Mouse (Mus musculus): Measurements from ENCODE around the gene Gsc2. TPM values are rescaled to one million over a fixed set of nuclear protein-coding genes. Genes with fewer than 3 reads are reported as not detected.

Gene Gsc2
- polyA plus RNA-seq, 1 experiment from 2014 or later = not detected

- Histone ChIP-seq H3K36me3 (peaks cover 2% of the 10 kb centered on the region; the same call in 1 of the 2 replicates), H3K9me3 (no peaks in the 10 kb centered on the region), H3K27ac (replicated peaks) (0 out of 2 replicates have a peak overlapping the region, but pooled peaks have one; percentile 98), H3K4me1 (peaks cover 30% of the 10 kb centered on the region), H3K4me3 (peak overlapping the region; percentile 95), H3K9ac (peak overlapping the region; percentile 98), H3K27me3 (replicated peaks) (no peaks in the 10 kb centered on the region), H3K4me2 (peak overlapping the region; percentile 89)
- 80% methylated on average over 6 of the region's 6 CpGs for WGBS
- ATAC-seq (ENCODE audit: extremely low read depth, insufficient number of reproducible peaks, low FRiP score, low TSS enrichment) = no peak
Observed at GRCm38 (mm10) chr16:17889689-17890341, 25.0 kb downstream of the Gsc2 start.

- H3K9ac ChIP-seq = no peak overlapping the region
- H3K9me3 ChIP-seq = no peaks in the 10 kb centered on the region
- no peak overlapping the region for H3K4me2 ChIP-seq
- H3K4me3 ChIP-seq = no peak overlapping the region
- H3K27me3 ChIP-seq (replicated peaks) = no peaks in the 10 kb centered on the region
- H3K4me1 ChIP-seq = peaks cover 40% of the 10 kb centered on the region
- ATAC-seq (ENCODE audit: extremely low read depth, insufficient number of reproducible peaks, low FRiP score, low TSS enrichment) = no peak
- H3K36me3 ChIP-seq = peaks cover 19% of the 10 kb centered on the region; the same call in 1 of the 2 replicates
- H3K27ac ChIP-seq (replicated peaks) = no peak overlapping the region
- WGBS = 56% methylated on average over 6 of the region's 6 CpGs
Observed at GRCm38 (mm10) chr16:17884116-17884515, 30.7 kb downstream of the Gsc2 start.

- no peak overlapping the region for H3K4me2 ChIP-seq
- H3K9ac ChIP-seq = no peak overlapping the region
- H3K4me1 ChIP-seq = peaks cover 46% of the 10 kb centered on the region
- H3K27ac ChIP-seq (replicated peaks) = no peak overlapping the region
- no peak for ATAC-seq (ENCODE audit: extremely low read depth, insufficient number of reproducible peaks, low FRiP score, low TSS enrichment)
- peaks cover 19% of the 10 kb centered on the region for H3K36me3 ChIP-seq
- H3K4me3 ChIP-seq = no peak overlapping the region
- H3K27me3 ChIP-seq (replicated peaks) = no peaks in the 10 kb centered on the region
- no peaks in the 10 kb centered on the region for H3K9me3 ChIP-seq
Observed at GRCm38 (mm10) chr16:17882196-17882595, 32.7 kb downstream of the Gsc2 start.

- Histone ChIP-seq H3K9ac (no peak overlapping the region), H3K27ac (replicated peaks) (no peak overlapping the region), H3K4me2 (no peak overlapping the region), H3K4me1 (peaks cover 53% of the 10 kb centered on the region), H3K36me3 (peaks cover 17% of the 10 kb centered on the region), H3K4me3 (no peak overlapping the region), H3K9me3 (no peaks in the 10 kb centered on the region), H3K27me3 (replicated peaks) (no peaks in the 10 kb centered on the region)
- ATAC-seq (ENCODE audit: extremely low read depth, insufficient number of reproducible peaks, low FRiP score, low TSS enrichment) = no peak
- WGBS = 81% methylated on average over 4 of the region's 4 CpGs
Observed at GRCm38 (mm10) chr16:17879571-17879970, 35.3 kb downstream of the Gsc2 start.

GRCm38 (mm10) chr16:17876096-17876495 is 38.8 kb downstream of the Gsc2 start:
- H3K27ac ChIP-seq (replicated peaks) = no peak overlapping the region
- H3K4me3 ChIP-seq = no peak overlapping the region
- H3K9ac ChIP-seq = no peak overlapping the region
- WGBS = 90% methylated on average over 1 of the region's 1 CpGs
- no peaks in the 10 kb centered on the region for H3K27me3 ChIP-seq (replicated peaks)
- H3K4me1 ChIP-seq = peaks cover 63% of the 10 kb centered on the region
- H3K9me3 ChIP-seq = no peaks in the 10 kb centered on the region
- ATAC-seq (ENCODE audit: extremely low read depth, insufficient number of reproducible peaks, low FRiP score, low TSS enrichment) = no peak
- peaks cover 17% of the 10 kb centered on the region for H3K36me3 ChIP-seq
- no peak overlapping the region for H3K4me2 ChIP-seq

- 0 out of 2 replicates have a peak overlapping the region, but pooled peaks have one; percentile 2 for H3K4me2 ChIP-seq
- no peak for ATAC-seq (ENCODE audit: extremely low read depth, insufficient number of reproducible peaks, low FRiP score, low TSS enrichment)
- H3K27ac ChIP-seq (replicated peaks) = peak overlapping the region; percentile 61
- H3K9me3 ChIP-seq = no peaks in the 10 kb centered on the region
- no peak overlapping the region for H3K4me3 ChIP-seq
- no peaks in the 10 kb centered on the region for H3K27me3 ChIP-seq (replicated peaks)
- H3K36me3 ChIP-seq = peaks cover 26% of the 10 kb centered on the region
- no peak overlapping the region for H3K9ac ChIP-seq
- 23% methylated on average over 4 of the region's 4 CpGs for WGBS
- peaks cover 66% of the 10 kb centered on the region for H3K4me1 ChIP-seq
Observed at GRCm38 (mm10) chr16:17875174-17875573, 39.7 kb downstream of the Gsc2 start.

GRCm38 (mm10) chr16:17872995-17873394 is 41.9 kb downstream of the Gsc2 start:
- no peak overlapping the region for H3K4me3 ChIP-seq
- H3K27ac ChIP-seq (replicated peaks) = peak overlapping the region; percentile 58

GRCm38 (mm10) chr16:17871248-17871647 is 43.6 kb downstream of the Gsc2 start:
- Histone ChIP-seq H3K4me1 (peaks cover 59% of the 10 kb centered on the region), H3K4me2 (no peak overlapping the region), H3K36me3 (peaks cover 46% of the 10 kb centered on the region), H3K27ac (replicated peaks) (no peak overlapping the region), H3K4me3 (no peak overlapping the region), H3K27me3 (replicated peaks) (no peaks in the 10 kb centered on the region), H3K9ac (no peak overlapping the region), H3K9me3 (no peaks in the 10 kb centered on the region)
- no peak for ATAC-seq (ENCODE audit: extremely low read depth, insufficient number of reproducible peaks, low FRiP score, low TSS enrichment)
- 33% methylated on average over 5 of the region's 5 CpGs for WGBS

More at GRCm38 (mm10) chr16:17872995-17873394, 41.9 kb downstream of the Gsc2 start:
- peaks cover 60% of the 10 kb centered on the region for H3K4me1 ChIP-seq
- peak overlapping the region; percentile 62 for H3K9ac ChIP-seq
- 23% methylated on average over 4 of the region's 4 CpGs for WGBS
- ATAC-seq (ENCODE audit: extremely low read depth, insufficient number of reproducible peaks, low FRiP score, low TSS enrichment) = no peak
- H3K9me3 ChIP-seq = no peaks in the 10 kb centered on the region
- H3K27me3 ChIP-seq (replicated peaks) = no peaks in the 10 kb centered on the region
- H3K4me2 ChIP-seq = peak overlapping the region; percentile 13; the same call in 1 of the 2 replicates
- peaks cover 40% of the 10 kb centered on the region for H3K36me3 ChIP-seq

- 70% methylated on average over 6 of the region's 6 CpGs for WGBS
- Histone ChIP-seq H3K4me1 (peaks cover 14% of the 10 kb centered on the region), H3K36me3 (peaks cover 55% of the 10 kb centered on the region), H3K4me2 (no peak overlapping the region), H3K9me3 (no peaks in the 10 kb centered on the region), H3K27me3 (replicated peaks) (no peaks in the 10 kb centered on the region), H3K9ac (no peak overlapping the region), H3K4me3 (no peak overlapping the region), H3K27ac (replicated peaks) (no peak overlapping the region)
- no peak for ATAC-seq (ENCODE audit: extremely low read depth, insufficient number of reproducible peaks, low FRiP score, low TSS enrichment)
Observed at GRCm38 (mm10) chr16:17865770-17866169, 49.1 kb downstream of the Gsc2 start.

GRCm38 (mm10) chr16:17865293-17865692 is 49.6 kb downstream of the Gsc2 start:
- H3K36me3 ChIP-seq = peaks cover 55% of the 10 kb centered on the region
- no peaks in the 10 kb centered on the region for H3K27me3 ChIP-seq (replicated peaks)
- H3K27ac ChIP-seq (replicated peaks) = no peak overlapping the region
- H3K9me3 ChIP-seq = no peaks in the 10 kb centered on the region
- peaks cover 13% of the 10 kb centered on the region; the same call in 1 of the 2 replicates for H3K4me1 ChIP-seq
- H3K4me2 ChIP-seq = no peak overlapping the region
- WGBS = 80% methylated on average over 2 of the region's 2 CpGs
- H3K9ac ChIP-seq = no peak overlapping the region
- no peak overlapping the region for H3K4me3 ChIP-seq
- no peak for ATAC-seq (ENCODE audit: extremely low read depth, insufficient number of reproducible peaks, low FRiP score, low TSS enrichment)

Data from heart, embryonic 13.5 days (tissue).